Mouse (Mus musculus) G1E (cell line): ENCODE data around the gene Ggt6. TPM values are rescaled to one million over a fixed set of nuclear protein-coding genes. Genes with fewer than 3 reads are reported as not detected.
A peak's percentile ranks its signal among the peaks of the same experiment; 100 is the strongest.

Experiments
- ATAC-seq: 2 replicates; pipeline ENCODE4 v1.8.0; 2016; ENCODE audit warnings: mild to moderate bottlenecking; ENCODE audit not compliant: insufficient number of reproducible peaks, poor library complexity, low FRiP score, severe bottlenecking; ENCODE audit errors: extremely low read depth
- DNase-seq: peaks from one replicate; pipeline ENCODE4 v3.0.0; 2012; ENCODE audit warnings: low spot score
- H3K27me3 ChIP-seq: 2 replicates; pipeline ENCODE4 v1.6.1; 2012; ENCODE audit warnings: mild to moderate bottlenecking, low read length, inconsistent platforms; ENCODE audit not compliant: insufficient read depth
- H3K36me3 ChIP-seq: replicated peaks from 2 replicates; pipeline ENCODE3; 2012; ENCODE audit warnings: mild to moderate bottlenecking, inconsistent platforms
- H3K4me1 ChIP-seq: 2 replicates; pipeline ENCODE4 v1.6.1; 2012; ENCODE audit warnings: low read depth, low read length, inconsistent platforms, mixed read lengths; ENCODE audit not compliant: insufficient read depth
- H3K4me3 ChIP-seq: 2 replicates; pipeline ENCODE4 v1.5.1; 2012; ENCODE audit warnings: low read depth, mild to moderate bottlenecking, inconsistent platforms, low read length, moderate library complexity, mixed read lengths
- H3K9me3 ChIP-seq: replicated peaks from 2 replicates; pipeline ENCODE4 v1.6.1; 2012; ENCODE audit warnings: inconsistent platforms
- CTCF ChIP-seq: IDR thresholded peaks from 2 replicates; pipeline ENCODE4 v1.5.1; 2012; ENCODE audit warnings: low read depth, low read length, inconsistent platforms, mixed read lengths
- GATA1 ChIP-seq: IDR thresholded peaks from 2 replicates; pipeline ENCODE4 v1.6.1; 2012; ENCODE audit warnings: borderline replicate concordance, low read length, inconsistent platforms, mixed read lengths
- GATA2 ChIP-seq: IDR thresholded peaks from 2 replicates; pipeline ENCODE4 v1.6.1; 2012; ENCODE audit warnings: low read depth, low read length, inconsistent platforms, borderline replicate concordance
- POLR2AphosphoS5 ChIP-seq: IDR thresholded peaks from 2 replicates; pipeline ENCODE4 v1.6.1; 2012; ENCODE audit warnings: low read depth, low read length, inconsistent platforms; ENCODE audit not compliant: insufficient replicate concordance
- TAL1 ChIP-seq: conservative IDR thresholded peaks from 2 replicates; pipeline ENCODE4 v1.6.1; 2012; ENCODE audit warnings: low read depth, low read length, inconsistent platforms, mixed read lengths
- polyA plus RNA-seq: library from polyadenylated mRNA; stranded (reverse); fragments of >175 nt; gene quantifications from 2 replicates; pipeline ENCODE4 v1.2.3, GENCODE M21; 2012
- total RNA-seq, 2 experiments: library from RNA; stranded (forward) in 1 of 2; stranded (reverse) in 1 of 2; fragments of 200-1000 nt in 1 of 2; fragments of >200 nt in 1 of 2; fragmentation: Nextera tagmentation in 1 of 2; gene quantifications; 2 replicates each; pipeline ENCODE4 v1.2.3; 2014 to 2017

Ggt6 gene
- total and polyA plus RNA-seq, 3 experiments = 0.05 TPM; not detected in 2

- Histone ChIP-seq H3K36me3 (peaks cover 100% of the 10 kb centered on the region), H3K9me3 (no peaks in the 10 kb centered on the region), H3K4me1 (peaks cover 97% of the 10 kb centered on the region), H3K27me3 (no peaks in the 10 kb centered on the region), H3K4me3 (no peak overlapping the region)
- TF ChIP-seq GATA1 (no peak), TAL1 (no peak), POLR2AphosphoS5 (no peak)
- DNase-seq (no peak), ATAC-seq (no peak)
Measured at GRCm38 (mm10) chr11:72447475-72447874, 12.1 kb downstream of the Ggt6 start.

DNA sequence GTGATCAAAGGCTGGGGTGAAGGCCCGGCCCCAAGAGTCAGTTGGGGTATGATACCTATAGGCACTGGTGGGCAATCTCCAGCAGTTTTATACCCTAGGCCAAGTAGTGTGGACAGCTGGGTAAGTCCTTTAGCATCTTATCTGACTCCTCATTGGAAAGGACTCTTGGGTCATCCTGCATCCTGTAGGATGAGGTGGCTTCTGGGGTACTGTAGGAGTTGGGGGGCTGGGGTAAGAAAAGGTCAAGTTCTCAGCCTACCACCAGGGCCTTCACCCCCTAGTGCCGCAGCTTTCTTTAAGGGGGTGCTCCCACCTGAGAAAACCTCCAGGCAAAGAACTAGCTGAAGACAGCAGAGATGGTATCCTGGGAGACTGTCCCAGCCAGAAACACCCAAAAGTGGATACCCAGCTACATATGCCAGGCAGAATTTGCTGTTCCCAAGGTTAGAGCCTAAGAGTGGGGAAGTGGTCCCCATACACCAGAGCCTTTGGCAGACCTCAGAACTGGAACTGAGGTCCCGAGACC, 16.9 kb downstream of the Ggt6 start:
- peaks cover 100% of the 10 kb centered on the region for H3K36me3 ChIP-seq
- H3K27me3 ChIP-seq = no peaks in the 10 kb centered on the region
- no peaks in the 10 kb centered on the region for H3K9me3 ChIP-seq
- ATAC-seq (no peak), DNase-seq (no peak)
- no peak overlapping the region for H3K4me3 ChIP-seq
- H3K4me1 ChIP-seq = peaks cover 96% of the 10 kb centered on the region
- TF ChIP-seq GATA2 (no peak), POLR2AphosphoS5 (peak; percentile 35; the same call in 1 of the 2 replicates)

GRCm38 (mm10) chr11:72453105-72453953, 18.0 kb downstream of the Ggt6 start:
- Histone ChIP-seq H3K4me3 (no peak overlapping the region), H3K9me3 (no peaks in the 10 kb centered on the region), H3K4me1 (peaks cover 96% of the 10 kb centered on the region), H3K36me3 (peaks cover 100% of the 10 kb centered on the region), H3K27me3 (no peaks in the 10 kb centered on the region)
- DNase-seq = no peak
- no peak for ATAC-seq
- TF ChIP-seq GATA2 (no peak), GATA1 (no peak), POLR2AphosphoS5 (no peak), CTCF (no peak), TAL1 (no peak)

- peaks cover 100% of the 10 kb centered on the region for H3K36me3 ChIP-seq
- TF ChIP-seq POLR2AphosphoS5 (no peak), GATA1 (no peak), GATA2 (no peak), CTCF (no peak), TAL1 (no peak)
- DNase-seq (no peak), ATAC-seq (no peak)
- no peaks in the 10 kb centered on the region for H3K27me3 ChIP-seq
- H3K9me3 ChIP-seq = no peaks in the 10 kb centered on the region
- no peak overlapping the region; the same call in 1 of the 2 replicates for H3K4me3 ChIP-seq
- peaks cover 96% of the 10 kb centered on the region for H3K4me1 ChIP-seq
Measured at GRCm38 (mm10) chr11:72455694-72456093, 20.4 kb downstream of the Ggt6 start.

GRCm38 (mm10) chr11:72457995-72458496, 22.7 kb downstream of the Ggt6 start:
- TF ChIP-seq TAL1 (no peak), CTCF (no peak), POLR2AphosphoS5 (no peak), GATA2 (no peak), GATA1 (no peak)
- ATAC-seq (no peak), DNase-seq (no peak)
- no peaks in the 10 kb centered on the region for H3K9me3 ChIP-seq
- H3K36me3 ChIP-seq = peaks cover 100% of the 10 kb centered on the region
- H3K4me1 ChIP-seq = peaks cover 99% of the 10 kb centered on the region
- H3K27me3 ChIP-seq = no peaks in the 10 kb centered on the region
- H3K4me3 ChIP-seq = no peak overlapping the region; the same call in 1 of the 2 replicates

- Histone ChIP-seq H3K27me3 (no peaks in the 10 kb centered on the region), H3K9me3 (no peaks in the 10 kb centered on the region), H3K4me1 (peaks cover 99% of the 10 kb centered on the region), H3K36me3 (peaks cover 100% of the 10 kb centered on the region), H3K4me3 (no peak overlapping the region; the same call in 1 of the 2 replicates)
- TF ChIP-seq GATA2 (no peak), TAL1 (0 out of 2 replicates have a peak, but pooled peaks have one; percentile 11)
- ATAC-seq (no peak), DNase-seq (no peak)
Measured at GRCm38 (mm10) chr11:72458502-72458901, 23.2 kb downstream of the Ggt6 start.
